In genomic region chr5:142797620-142798019, GRCm38 (mm10) we compare ENCODE assay signal across 11 mouse cellular contexts. TPM values are rescaled to one million over a fixed set of nuclear protein-coding genes. Genes with fewer than 3 reads are reported as not detected.
A peak's percentile ranks its signal among the peaks of the same experiment; 100 is the strongest.
DNase-seq lines count a peak whose midpoint lies in the region; ATAC-seq and TF ChIP-seq lines count a peak whose summit lies in the region.
"Had no signal": no experiment of that assay in that cellular context is flagged by ENCODE, and none has a peak within 500 bp of the region (broad histone marks: within the 10 kb centered on the region; RNA-seq: fewer than 3 reads in every experiment).

No protein-coding gene starts in this region.

- H3K4me3 ChIP-seq in heart, embryonic 13.5 days = 0 out of 2 replicates have a peak overlapping the region, but pooled peaks have one; percentile 9
- no peak overlapping the region for H3K4me3 ChIP-seq in liver, postnatal 0 days (ENCODE audit: low read depth, low read length)

- H3K9me3 ChIP-seq in heart, embryonic 13.5 days = no peaks in the 10 kb centered on the region
- H3K9me3 ChIP-seq in liver, postnatal 0 days (ENCODE audit: low read length) = no peaks in the 10 kb centered on the region
- H3K9me3 ChIP-seq: G1E had no signal

- intact Hi-C loops in heart, postnatal 36 days (cut with DNase I) = no loop called here

- no peak for DNase-seq in heart, postnatal 36 days
- peak; percentile 80 for DNase-seq in 3134 (ENCODE audit: extremely low read depth, insufficient read length, low spot score)
- peak; percentile 53 for DNase-seq in NIH3T3 (ENCODE audit: low read depth)
- peak; percentile 56 for DNase-seq in kidney, adult 9 months
- no peak for DNase-seq in layer of hippocampus, adult 18-20 months (ENCODE audit: low spot score in 2 of 2)
- no peak for DNase-seq in liver, postnatal 0 days
- DNase-seq in thymus, postnatal 36 days = no peak
- DNase-seq: right cerebral cortex, postnatal 14 days; thymus, postnatal 25 days had no signal

- peak overlapping the region; percentile 53 for H3K4me2 ChIP-seq in heart, embryonic 13.5 days
- H3K4me2 ChIP-seq in liver, postnatal 0 days (ENCODE audit: low read depth, low read length) = no peak overlapping the region

- H3K4me1 ChIP-seq in heart, embryonic 13.5 days = peaks cover 96% of the 10 kb centered on the region
- peaks cover 17% of the 10 kb centered on the region for H3K4me1 ChIP-seq in liver, postnatal 0 days (ENCODE audit: insufficient read depth)

- peaks cover 23% of the 10 kb centered on the region for H3K36me3 ChIP-seq in heart, embryonic 13.5 days
- no peaks in the 10 kb centered on the region for H3K36me3 ChIP-seq in liver, postnatal 0 days (replicated peaks; ENCODE audit: insufficient read depth, low read length)

- no peak for TF ChIP-seq EP300 in liver, postnatal 0 days (IDR thresholded peaks at IDR 0.05; ENCODE audit: low read depth)

- no peak for TF ChIP-seq CTCF in liver, postnatal 0 days (IDR thresholded peaks at IDR 0.05; ENCODE audit: low read depth)

- no peak for ATAC-seq in heart, embryonic 13.5 days (ENCODE audit: extremely low read depth, insufficient number of reproducible peaks, low FRiP score, low TSS enrichment)
- ATAC-seq in liver, postnatal 0 days = no peak

- H3K27me3 ChIP-seq in heart, embryonic 13.5 days (replicated peaks) = no peaks in the 10 kb centered on the region
- no peaks in the 10 kb centered on the region for H3K27me3 ChIP-seq in liver, postnatal 0 days (ENCODE audit: insufficient read depth, low read length)

- peak overlapping the region; percentile 74 for H3K27ac ChIP-seq in heart, embryonic 13.5 days (replicated peaks)
- H3K27ac ChIP-seq in liver, postnatal 0 days (ENCODE audit: low read depth) = no peak overlapping the region

- peak overlapping the region; percentile 58 for H3K9ac ChIP-seq in heart, embryonic 13.5 days
- no peak overlapping the region for H3K9ac ChIP-seq in liver, postnatal 0 days (replicated peaks)

- WGBS in heart, embryonic 13.5 days = 57% methylated on average over 13 of the region's 13 CpGs
- WGBS in liver, postnatal 0 days (ENCODE audit: insufficient replicate concordance) = 78% methylated on average over 13 of the region's 13 CpGs

RNA-seq across cellular contexts. Expression of gene Tnrc18, which starts 19.8 kb away (rescaled TPM):
- polyA plus RNA-seq in heart, embryonic 13.5 days (2015; fragmentation: Nextera tagmentation; extraction: Ambion mirVana) = 15.9 and 18.6 TPM in 2 replicates
- total RNA-seq in heart, postnatal 36 days (2021) = 10 to 100 TPM; 55.4 to 62.3 TPM
- total RNA-seq in layer of hippocampus, adult 18-20 months (2021) = 100 to 1,000 TPM; 135 to 137 TPM
- polyA plus RNA-seq in liver, postnatal 0 days (2015; fragmentation: Nextera tagmentation; extraction: Ambion mirVana) = 2.9 and 4.0 TPM in 2 replicates

Comparison
In these comparisons a context has a peak if more than half of its experiments do, and no peak if none do; other contexts are left out.
1. DNase-seq: peak in 3134 (single experiment), NIH3T3 (single experiment) and kidney, adult 9 months (single experiment); none in heart, postnatal 36 days (0 of 2), layer of hippocampus, adult 18-20 months (0 of 2), liver, postnatal 0 days (single experiment) and thymus, postnatal 36 days (0 of 2).